Mouse (Mus musculus): ENCODE measurements around the gene Zfp800. TPM values are rescaled to one million over a fixed set of nuclear protein-coding genes. Genes with fewer than 3 reads are reported as not detected.

Gene Zfp800
- polyA plus RNA-seq, 1 experiment from 2014 or later, result 18.0 TPM

Other genes with a start within 250 kb of the Zfp800 start
- gene Arf5, start 25.6 kb upstream of the Zfp800 start, polyA plus RNA-seq (2016; fragmentation: Nextera tagmentation; extraction: Ambion mirVana), result 359 and 364 TPM in 2 replicates
- gene Fscn3, start 29.8 kb upstream of the Zfp800 start, polyA plus RNA-seq (2016; fragmentation: Nextera tagmentation; extraction: Ambion mirVana), result not detected in 2 replicates
- 11.9 and 14.1 TPM in 2 replicates for gene Gcc1, start 30.4 kb upstream of the Zfp800 start, polyA plus RNA-seq (2016; fragmentation: Nextera tagmentation; extraction: Ambion mirVana)
- gene Pax4, start 51.3 kb upstream of the Zfp800 start, polyA plus RNA-seq (2016; fragmentation: Nextera tagmentation; extraction: Ambion mirVana), result not detected in 2 replicates
- gene Snd1, start 77.1 kb upstream of the Zfp800 start, polyA plus RNA-seq (2016; fragmentation: Nextera tagmentation; extraction: Ambion mirVana), result 126 and 133 TPM in 2 replicates